Mouse (Mus musculus) hindbrain, embryonic 14.5 days (tissue): ENCODE results near the gene Osbpl6. TPM values are rescaled to one million over a fixed set of nuclear protein-coding genes. Genes with fewer than 3 reads are reported as not detected.

Source experiments
- ATAC-seq: fragments of 200-750 bp; cut with Nextera tagmentation; 2 replicates; pipeline ENCODE4 v1.8.0; 2017; ENCODE audit warnings: moderate number of reproducible peaks, mild to moderate bottlenecking, moderate TSS enrichment, moderate library complexity; ENCODE audit not compliant: low FRiP score
- DNase-seq: peaks from one replicate; pipeline ENCODE4 v3.0.0-alpha.2; 2015; ENCODE audit warnings: low spot score
- H3K27ac ChIP-seq: fragments of 300-500 bp; sonication (generic); 2 replicates; pipeline ENCODE4 v1.5.1; 2014; ENCODE audit warnings: mild to moderate bottlenecking, moderate library complexity
- H3K27me3 ChIP-seq: fragments of 300-500 bp; sonication (generic); 2 replicates; pipeline ENCODE4 v1.6.1; 2014; ENCODE audit warnings: mild to moderate bottlenecking, low read length, mixed read lengths; ENCODE audit not compliant: control insufficient read depth, insufficient read depth
- H3K36me3 ChIP-seq: fragments of 300-500 bp; sonication (generic); replicated peaks from 2 replicates; pipeline ENCODE4 v1.6.1; 2014; ENCODE audit not compliant: control insufficient read depth, insufficient read depth
- H3K4me1 ChIP-seq: fragments of 300-500 bp; sonication (generic); replicated peaks from 2 replicates; pipeline ENCODE4 v1.6.1; 2014; ENCODE audit warnings: antibody characterized with exemption, low read length, mixed read lengths; ENCODE audit not compliant: control insufficient read depth, insufficient read depth
- H3K4me2 ChIP-seq: fragments of 300-500 bp; sonication (generic); replicated peaks from 2 replicates; pipeline ENCODE4 v1.6.1; 2014; ENCODE audit warnings: mild to moderate bottlenecking, moderate library complexity
- H3K4me3 ChIP-seq: fragments of 300-500 bp; sonication (generic); replicated peaks from 2 replicates; pipeline ENCODE4 v1.5.1; 2014; ENCODE audit warnings: mild to moderate bottlenecking, low read length
- H3K9ac ChIP-seq: fragments of 300-500 bp; sonication (generic); 2 replicates; pipeline ENCODE4 v1.6.1; 2014
- H3K9me3 ChIP-seq: fragments of 300-500 bp; sonication (generic); 2 replicates; pipeline ENCODE4 v1.6.1; 2016; ENCODE audit warnings: low read length; ENCODE audit not compliant: control insufficient read depth
- WGBS: fragments of 180-500 bp; shearing (Covaris S2); extraction: QIAGEN DNeasy Blood & Tissue Kit; methylation state at CpG from one replicate; pipeline ENCODE4 v1.1.7; 2014; 5-methylcytosine and 5-hydroxymethylcytosine counted together
- polyA plus RNA-seq: library from polyadenylated mRNA; unstranded; fragments of >200 nt; fragmentation: Nextera tagmentation; extraction: Ambion mirVana; gene quantifications from 2 replicates; pipeline ENCODE4 v1.2.1, GENCODE M21; 2014

The Osbpl6 gene
- polyA plus RNA-seq, 1 experiment from 2014 or later, result 31.2 TPM

DNA sequence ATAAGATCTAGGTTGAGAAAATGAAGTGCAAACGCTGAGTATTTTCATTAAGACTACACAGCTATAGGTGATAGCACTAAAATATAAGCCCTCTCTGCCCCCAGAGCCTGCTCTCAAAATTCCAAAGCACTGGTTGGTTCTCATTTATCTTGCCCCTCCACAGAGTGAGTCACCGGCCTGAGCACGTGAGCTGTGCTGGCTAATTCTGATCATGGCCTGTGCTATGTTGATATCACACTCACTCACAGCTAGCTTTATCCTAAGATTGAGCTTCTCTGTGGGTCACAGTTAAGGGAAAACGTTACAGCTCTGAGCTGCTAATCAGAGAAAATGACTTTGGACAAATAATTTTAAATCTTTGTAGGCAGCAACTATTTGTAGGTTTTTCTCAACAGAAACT, 34.1 kb upstream of the Osbpl6 start:
- Histone ChIP-seq H3K9ac (no peak overlapping the region), H3K4me3 (no peak overlapping the region), H3K4me2 (no peak overlapping the region), H3K4me1 (peaks cover 10% of the 10 kb centered on the region), H3K27ac (no peak overlapping the region), H3K9me3 (no peaks in the 10 kb centered on the region), H3K36me3 (peaks cover 52% of the 10 kb centered on the region), H3K27me3 (no peaks in the 10 kb centered on the region)
- DNase-seq (no peak), ATAC-seq (no peak)
- 93% methylated on average over 4 of the region's 4 CpGs for WGBS

DNA sequence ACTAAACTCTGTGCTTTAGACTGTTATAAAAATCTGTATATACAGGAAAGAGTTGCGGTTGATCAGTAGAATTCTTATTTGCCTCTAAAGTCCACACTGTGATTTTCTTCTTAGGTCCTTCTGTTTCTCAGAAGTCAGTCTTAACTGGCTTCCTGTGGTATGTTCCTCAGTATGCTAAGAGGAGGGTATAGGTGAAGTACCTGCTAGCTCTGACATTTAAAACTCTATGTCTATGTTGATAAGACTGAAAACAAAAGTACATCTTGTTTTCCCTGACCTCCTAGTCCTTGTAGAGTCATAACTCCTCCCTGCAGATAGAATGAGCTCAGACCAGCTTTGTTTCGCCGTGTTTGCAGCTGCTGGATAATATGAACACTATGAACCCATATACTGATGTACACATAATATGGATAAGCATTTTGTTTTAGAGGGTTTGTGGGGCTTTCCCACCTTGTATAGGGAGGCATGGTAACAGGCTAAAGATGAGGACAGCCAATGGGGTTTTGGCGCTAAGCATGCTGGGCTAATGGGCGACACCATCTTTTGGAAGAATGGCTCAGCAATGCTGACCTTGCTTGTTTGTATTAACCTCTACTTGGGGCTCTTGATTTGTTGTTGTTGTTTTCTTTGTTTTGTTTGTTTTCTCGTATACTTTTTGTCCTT, 31.6 kb upstream of the Osbpl6 start:
- ATAC-seq (no peak), DNase-seq (no peak)
- WGBS, result 90% methylated on average over 6 of the region's 6 CpGs
- no peaks in the 10 kb centered on the region for H3K27me3 ChIP-seq
- no peak overlapping the region for H3K4me2 ChIP-seq
- peaks cover 10% of the 10 kb centered on the region for H3K4me1 ChIP-seq
- H3K4me3 ChIP-seq, result no peak overlapping the region
- no peaks in the 10 kb centered on the region for H3K9me3 ChIP-seq
- no peak overlapping the region for H3K9ac ChIP-seq
- peaks cover 77% of the 10 kb centered on the region for H3K36me3 ChIP-seq
- no peak overlapping the region for H3K27ac ChIP-seq

DNA sequence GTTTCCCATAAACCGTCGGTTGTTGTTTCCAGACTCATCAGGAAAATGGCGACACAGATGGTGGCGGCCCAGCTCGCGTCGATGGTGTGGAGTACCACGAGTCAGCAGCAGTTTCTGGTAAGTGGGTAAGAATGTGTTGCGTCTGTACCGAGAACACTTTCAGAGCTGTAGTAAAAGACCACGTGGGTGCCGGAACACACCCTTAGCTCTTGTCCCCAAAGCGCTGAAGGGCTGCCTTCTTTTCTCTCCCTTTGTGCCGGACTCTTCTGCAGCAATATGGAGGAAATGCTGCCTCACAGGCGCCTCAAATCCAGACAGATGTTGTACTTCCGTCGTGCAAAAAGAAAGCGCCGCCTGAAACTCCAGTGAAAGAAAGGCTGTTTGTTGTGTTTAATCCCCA, 27.7 kb upstream of the Osbpl6 start:
- no peak for DNase-seq
- no peak overlapping the region for H3K4me2 ChIP-seq
- WGBS, result 95% methylated on average over 19 of the region's 19 CpGs
- H3K36me3 ChIP-seq, result peaks cover 96% of the 10 kb centered on the region
- H3K9me3 ChIP-seq, result no peaks in the 10 kb centered on the region
- H3K9ac ChIP-seq, result no peak overlapping the region
- no peaks in the 10 kb centered on the region for H3K4me1 ChIP-seq
- H3K27me3 ChIP-seq, result no peaks in the 10 kb centered on the region
- no peak overlapping the region for H3K4me3 ChIP-seq
- no peak for ATAC-seq
- no peak overlapping the region for H3K27ac ChIP-seq

DNA sequence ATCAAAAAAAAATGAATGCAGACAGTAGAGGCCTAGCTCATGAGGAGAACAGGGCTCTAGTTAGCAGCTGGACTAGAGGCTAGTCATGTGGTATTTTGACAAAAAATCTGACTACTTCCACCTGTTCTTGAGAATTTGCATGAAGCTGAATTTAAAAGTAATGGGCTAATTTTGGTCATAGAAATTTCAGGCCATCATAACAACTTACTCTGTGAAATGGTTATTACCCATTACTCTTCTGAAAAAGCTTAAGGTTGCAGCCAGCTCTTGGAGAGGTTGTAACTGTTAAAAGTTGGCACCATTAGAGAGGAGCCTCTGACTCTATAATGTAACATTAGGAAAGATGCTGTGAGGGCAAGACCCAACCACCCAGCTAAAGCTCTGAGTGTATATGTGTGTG, 19.8 kb upstream of the Osbpl6 start:
- no peak overlapping the region for H3K4me2 ChIP-seq
- H3K27me3 ChIP-seq, result no peaks in the 10 kb centered on the region
- H3K4me3 ChIP-seq, result no peak overlapping the region
- H3K9me3 ChIP-seq, result no peaks in the 10 kb centered on the region
- DNase-seq (no peak), ATAC-seq (no peak)
- H3K4me1 ChIP-seq, result no peaks in the 10 kb centered on the region
- H3K36me3 ChIP-seq, result peaks cover 50% of the 10 kb centered on the region
- no peak overlapping the region for H3K9ac ChIP-seq
- no peak overlapping the region for H3K27ac ChIP-seq

DNA sequence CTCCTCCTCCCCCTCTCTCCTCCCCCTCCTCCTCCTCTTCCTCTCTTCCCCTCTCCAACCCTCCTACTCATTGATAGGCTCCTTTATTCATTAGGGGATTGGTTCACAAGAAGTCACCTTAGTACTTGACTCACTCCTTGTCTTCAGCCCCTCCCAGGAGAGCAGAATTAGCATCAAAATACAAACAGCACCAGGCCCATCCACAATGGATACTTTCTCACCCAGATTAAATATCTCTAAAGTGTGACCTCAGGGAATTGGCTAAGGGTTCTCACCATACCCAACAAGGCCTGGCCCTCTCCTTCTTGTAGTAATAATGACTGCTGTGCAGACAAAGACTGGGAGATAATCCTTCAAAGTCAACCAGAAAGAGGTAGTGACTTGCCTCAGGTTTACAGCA, 6.1 kb upstream of the Osbpl6 start:
- no peaks in the 10 kb centered on the region for H3K36me3 ChIP-seq
- no peaks in the 10 kb centered on the region for H3K9me3 ChIP-seq
- H3K4me2 ChIP-seq, result no peak overlapping the region
- H3K9ac ChIP-seq, result no peak overlapping the region
- H3K4me1 ChIP-seq, result 0 out of 2 replicates have a peak, but pooled peaks cover 2% of the 10 kb centered on the region
- DNase-seq (no peak), ATAC-seq (no peak)
- H3K4me3 ChIP-seq, result no peak overlapping the region
- H3K27ac ChIP-seq, result no peak overlapping the region
- 0 out of 2 replicates have a peak, but pooled peaks cover 3% of the 10 kb centered on the region for H3K27me3 ChIP-seq

DNA sequence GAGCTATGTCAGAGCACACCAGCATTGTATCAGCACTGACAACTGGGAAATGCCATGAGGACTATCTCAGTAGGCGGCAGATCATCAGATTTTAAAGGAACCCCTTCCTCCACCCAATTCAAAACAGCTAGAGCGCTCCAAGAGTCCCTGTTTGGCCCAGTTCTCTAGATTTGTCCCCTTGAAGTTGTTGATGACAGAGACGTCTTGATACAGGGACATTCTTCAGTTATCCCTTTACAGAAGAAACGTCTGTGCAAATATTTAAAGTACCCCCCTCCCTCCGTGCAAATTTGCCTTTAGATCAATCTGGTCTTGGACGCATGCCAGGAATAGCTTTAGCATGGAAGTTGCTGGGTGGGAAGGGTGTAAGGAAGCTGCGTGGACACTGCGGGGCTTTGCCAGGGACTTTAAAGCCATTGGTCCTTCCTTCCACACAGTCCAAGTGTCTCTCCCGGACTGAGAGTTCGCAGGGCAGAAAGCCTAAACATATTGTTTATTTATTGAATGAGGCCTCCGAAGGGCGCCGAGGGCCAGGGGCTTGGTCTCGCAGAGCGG, 635 bp upstream of the Osbpl6 start:
- ATAC-seq, result peak; percentile 61
- H3K4me1 ChIP-seq, result 0 out of 2 replicates have a peak, but pooled peaks cover 12% of the 10 kb centered on the region
- DNase-seq, result peak; percentile 65
- H3K9ac ChIP-seq, result peak overlapping the region; percentile 91
- H3K4me2 ChIP-seq, result peak overlapping the region; percentile 71
- peak overlapping the region; percentile 75 for H3K4me3 ChIP-seq
- H3K9me3 ChIP-seq, result no peaks in the 10 kb centered on the region
- WGBS, result 3% methylated on average over 15 of the region's 15 CpGs
- H3K27ac ChIP-seq, result peak overlapping the region; percentile 92
- 0 out of 2 replicates have a peak, but pooled peaks cover 3% of the 10 kb centered on the region for H3K27me3 ChIP-seq
- H3K36me3 ChIP-seq, result no peaks in the 10 kb centered on the region

DNA sequence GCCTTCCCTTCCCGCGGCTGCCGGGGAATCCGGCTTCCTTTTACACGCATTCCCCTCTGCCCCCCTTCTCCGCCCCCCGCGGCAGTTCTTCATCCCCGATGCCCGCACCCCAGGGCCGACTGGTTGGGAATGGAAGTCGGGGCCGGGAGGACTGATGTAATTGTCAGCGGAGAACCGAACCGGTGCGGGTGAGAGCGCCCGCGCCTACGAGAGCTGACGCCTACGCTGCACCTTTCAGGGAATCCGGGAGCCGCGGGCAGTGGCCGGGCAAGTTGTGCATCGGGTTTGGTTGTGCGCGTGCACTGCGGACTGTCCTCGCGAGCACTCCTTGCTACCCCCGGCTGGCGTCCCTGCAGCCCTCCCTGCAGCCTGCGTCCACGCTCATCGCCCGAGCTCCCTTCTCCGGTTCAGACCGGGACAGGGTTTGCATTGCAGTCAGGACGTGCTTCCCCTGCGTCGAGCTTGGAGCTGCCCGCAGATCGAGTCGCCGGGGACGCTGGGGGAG, 681 bp downstream of the Osbpl6 start:
- 0 out of 2 replicates have a peak, but pooled peaks cover 12% of the 10 kb centered on the region for H3K4me1 ChIP-seq
- peak overlapping the region; percentile 71 for H3K4me2 ChIP-seq
- H3K9ac ChIP-seq, result peak overlapping the region; percentile 91
- H3K27me3 ChIP-seq, result 0 out of 2 replicates have a peak, but pooled peaks cover 3% of the 10 kb centered on the region
- ATAC-seq (peak; percentile 71), DNase-seq (peak; percentile 69)
- no peaks in the 10 kb centered on the region for H3K36me3 ChIP-seq
- H3K27ac ChIP-seq, result peak overlapping the region; percentile 92
- no peaks in the 10 kb centered on the region for H3K9me3 ChIP-seq
- H3K4me3 ChIP-seq, result peak overlapping the region; percentile 75
- WGBS, result under 1% methylated on average over 45 of the region's 49 CpGs

DNA sequence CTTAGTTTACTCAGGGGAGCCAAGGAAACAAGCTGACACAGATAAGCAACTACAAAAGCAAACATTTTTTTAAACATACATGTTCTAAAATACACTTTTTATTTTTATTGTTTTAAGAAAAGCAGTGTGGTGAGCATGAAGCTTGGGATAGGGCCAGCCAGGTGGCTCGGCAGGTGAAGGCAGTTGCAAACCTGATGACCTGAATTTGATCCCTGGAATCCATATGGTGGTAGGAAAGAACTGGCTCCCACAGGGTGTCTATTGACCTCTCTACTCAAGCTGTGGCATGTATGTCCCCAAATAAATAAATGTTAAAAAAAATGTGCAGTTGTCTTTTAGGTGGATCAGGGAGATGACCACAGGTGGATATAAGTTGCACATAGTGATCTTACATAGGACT, 3.2 kb downstream of the Osbpl6 start:
- H3K4me3 ChIP-seq, result no peak overlapping the region
- no peaks in the 10 kb centered on the region for H3K9me3 ChIP-seq
- ATAC-seq, result no peak
- H3K27me3 ChIP-seq, result no peaks in the 10 kb centered on the region
- no peak overlapping the region for H3K27ac ChIP-seq
- WGBS, result 85% methylated on average over 1 of the region's 1 CpGs
- 0 out of 2 replicates have a peak, but pooled peaks cover 12% of the 10 kb centered on the region for H3K4me1 ChIP-seq
- no peaks in the 10 kb centered on the region for H3K36me3 ChIP-seq
- DNase-seq, result no peak
- no peak overlapping the region for H3K9ac ChIP-seq
- no peak overlapping the region for H3K4me2 ChIP-seq

DNA sequence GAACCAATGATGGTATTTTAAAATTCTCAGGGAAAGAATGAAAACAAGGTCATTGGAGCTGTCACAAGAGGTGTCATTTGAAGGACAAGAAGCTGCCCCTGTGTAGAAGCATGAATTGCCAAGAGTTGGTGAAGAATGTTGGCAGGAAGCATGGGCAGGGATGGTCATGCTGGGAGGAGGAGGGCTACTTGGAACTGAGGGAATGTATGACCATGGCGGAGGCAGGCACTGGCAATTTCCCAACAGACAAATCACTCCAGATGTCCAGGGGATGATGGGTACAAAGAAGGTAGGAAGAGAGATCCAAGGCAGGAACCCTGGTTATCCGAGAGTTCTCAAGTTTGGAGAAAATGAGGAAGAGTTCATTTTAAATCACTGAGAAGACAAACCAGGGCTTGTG, 3.7 kb downstream of the Osbpl6 start:
- H3K9me3 ChIP-seq, result no peaks in the 10 kb centered on the region
- no peak overlapping the region for H3K4me3 ChIP-seq
- 84% methylated on average over 2 of the region's 2 CpGs for WGBS
- no peak overlapping the region for H3K4me2 ChIP-seq
- H3K27me3 ChIP-seq, result no peaks in the 10 kb centered on the region
- no peaks in the 10 kb centered on the region for H3K36me3 ChIP-seq
- DNase-seq, result no peak
- no peak overlapping the region for H3K27ac ChIP-seq
- H3K4me1 ChIP-seq, result 0 out of 2 replicates have a peak, but pooled peaks cover 11% of the 10 kb centered on the region
- no peak for ATAC-seq
- H3K9ac ChIP-seq, result no peak overlapping the region
